Mouse (Mus musculus) MEL (cell line): Measurements from ENCODE around the gene Gm10644. TPM values are rescaled to one million over a fixed set of nuclear protein-coding genes. Genes with fewer than 3 reads are reported as not detected.

Experiments
- DNase-seq: peaks from one replicate; pipeline ENCODE4 v3.0.0; 2011; ENCODE audit warnings: low read depth, low spot score
- H3K27ac ChIP-seq: 2 replicates; pipeline ENCODE4 v1.5.1; 2012; ENCODE audit warnings: low read depth, mild to moderate bottlenecking, control low read depth, low read length, moderate library complexity; ENCODE audit not compliant: control insufficient read depth
- H3K27me3 ChIP-seq, 2 experiments: fragments of 150-350 bp in 1 of 2; sonication (generic) in 1 of 2; 2 replicates each; pipeline ENCODE4 v1.6.1; 2012; ENCODE audit warnings: low read length in 2 of 2, mild to moderate bottlenecking in 2 of 2, improper control_type of control experiment in 1 of 2, moderate library complexity in 1 of 2; ENCODE audit not compliant: insufficient read depth in 2 of 2, control insufficient read depth in 1 of 2
- H3K36me3 ChIP-seq, 2 experiments: 2 replicates each; pipeline ENCODE4 v1.6.1; 2012 to 2014; ENCODE audit warnings: low read length in 2 of 2, improper control_type of control experiment in 1 of 2, inconsistent platforms in 1 of 2, mild to moderate bottlenecking in 1 of 2; ENCODE audit not compliant: insufficient read depth in 2 of 2, control insufficient read depth in 1 of 2
- H3K4me1 ChIP-seq, 2 experiments: fragments of 150-350 bp in 1 of 2; sonication (generic) in 1 of 2; 2 replicates each; pipeline ENCODE4 v1.6.1; 2012; ENCODE audit warnings: low read length in 2 of 2, improper control_type of control experiment in 1 of 2, mild to moderate bottlenecking in 1 of 2; ENCODE audit not compliant: insufficient read depth in 2 of 2, control insufficient read depth in 1 of 2
- H3K4me3 ChIP-seq, 2 experiments: fragments of 150-350 bp in 1 of 2; sonication (generic) in 1 of 2; 2 replicates each; pipeline ENCODE4 v1.5.1; 2012; ENCODE audit warnings: low read depth in 2 of 2, low read length in 2 of 2, mild to moderate bottlenecking in 2 of 2, moderate library complexity in 2 of 2, control low read depth in 1 of 2, improper control_type of control experiment in 1 of 2; ENCODE audit not compliant: control insufficient read depth in 1 of 2, insufficient read depth in 1 of 2
- H3K79me2 ChIP-seq: 2 replicates; pipeline ENCODE4 v1.6.1; 2012; ENCODE audit warnings: mild to moderate bottlenecking, low read length, moderate library complexity; ENCODE audit not compliant: control insufficient read depth, poor library complexity, insufficient read depth
- H3K9ac ChIP-seq: 2 replicates; pipeline ENCODE4 v1.6.1; 2012; ENCODE audit warnings: low read depth, mild to moderate bottlenecking, control low read depth, low read length, moderate library complexity; ENCODE audit not compliant: control insufficient read depth, poor library complexity, severe bottlenecking
- H3K9me3 ChIP-seq: fragments of 150-350 bp; sonication (generic); replicated peaks from 2 replicates; pipeline ENCODE4 v1.6.1; 2012; ENCODE audit warnings: mild to moderate bottlenecking, low read length, improper control_type of control experiment, moderate library complexity; ENCODE audit not compliant: insufficient read depth
- BHLHE40 ChIP-seq: IDR thresholded peaks from 2 replicates; pipeline ENCODE4 v1.6.1; 2012; ENCODE audit warnings: low read depth, mild to moderate bottlenecking, inconsistent platforms, low read length, improper control_type of control experiment, borderline replicate concordance
- CHD1 ChIP-seq: IDR thresholded peaks from 2 replicates; pipeline ENCODE4 v1.6.1; 2012; ENCODE audit warnings: low read depth, mild to moderate bottlenecking, inconsistent platforms, low read length, improper control_type of control experiment
- EP300 ChIP-seq, 2 experiments: IDR thresholded peaks; 2 replicates each; pipeline ENCODE4 v1.6.1; 2011; ENCODE audit warnings: improper control_type of control experiment in 2 of 2, low read length in 2 of 2, low read depth in 1 of 2, mild to moderate bottlenecking in 1 of 2
- GABPA ChIP-seq: IDR thresholded peaks from 2 replicates; pipeline ENCODE4 v1.6.1; 2012; ENCODE audit warnings: low read depth, mild to moderate bottlenecking, inconsistent platforms, low read length, improper control_type of control experiment, moderate library complexity
- HCFC1 ChIP-seq: IDR thresholded peaks from 2 replicates; pipeline ENCODE4 v1.6.1; 2012; ENCODE audit warnings: low read depth, mild to moderate bottlenecking, inconsistent platforms, low read length, improper control_type of control experiment, moderate library complexity
- KAT2A ChIP-seq: conservative IDR thresholded peaks from 2 replicates; pipeline ENCODE4 v1.6.1; 2012; ENCODE audit warnings: low read depth, low read length, improper control_type of control experiment, inconsistent platforms
- MAFK ChIP-seq: IDR thresholded peaks from 2 replicates; pipeline ENCODE4 v1.6.1; 2011; ENCODE audit warnings: low read depth, mild to moderate bottlenecking, low read length, improper control_type of control experiment, borderline replicate concordance
- MAZ ChIP-seq: IDR thresholded peaks from 2 replicates; pipeline ENCODE4 v1.6.1; 2012; ENCODE audit warnings: low read depth, mild to moderate bottlenecking, inconsistent platforms, low read length, improper control_type of control experiment
- NRF1 ChIP-seq: IDR thresholded peaks from 2 replicates; pipeline ENCODE4 v1.6.1; 2014; ENCODE audit warnings: low read depth, mild to moderate bottlenecking, inconsistent platforms, low read length, improper control_type of control experiment, moderate library complexity; ENCODE audit not compliant: poor library complexity, insufficient read depth, severe bottlenecking
- POLR2A ChIP-seq, 2 experiments: IDR thresholded peaks; 2 replicates each; pipeline ENCODE4 v1.6.1; 2011 to 2012; ENCODE audit warnings: low read length in 2 of 2, mild to moderate bottlenecking in 2 of 2, control low read depth in 1 of 2, improper control_type of control experiment in 1 of 2, low read depth in 1 of 2, moderate library complexity in 1 of 2; ENCODE audit not compliant: control insufficient read depth in 1 of 2, insufficient read depth in 1 of 2, poor library complexity in 1 of 2
- POLR2AphosphoS5 ChIP-seq: IDR thresholded peaks from 2 replicates; pipeline ENCODE4 v1.6.1; 2012; ENCODE audit warnings: low read depth, borderline replicate concordance, mild to moderate bottlenecking, inconsistent platforms, low read length, moderate library complexity, mixed read lengths
- RAD21 ChIP-seq: IDR thresholded peaks from 2 replicates; pipeline ENCODE4 v1.6.1; 2011; ENCODE audit warnings: mild to moderate bottlenecking, low read depth, low read length, improper control_type of control experiment
- RCOR1 ChIP-seq: IDR thresholded peaks from 2 replicates; pipeline ENCODE4 v1.6.1; 2012; ENCODE audit warnings: low read depth, mild to moderate bottlenecking, inconsistent platforms, low read length, improper control_type of control experiment
- SMC3 ChIP-seq: IDR thresholded peaks from 2 replicates; pipeline ENCODE4 v1.6.1; 2011; ENCODE audit warnings: low read depth, low read length, improper control_type of control experiment
- TAL1 ChIP-seq: IDR thresholded peaks from 2 replicates; pipeline ENCODE4 v1.6.1; 2012; ENCODE audit warnings: mild to moderate bottlenecking, inconsistent platforms, low read length, moderate library complexity, mixed read lengths
- TBP ChIP-seq: IDR thresholded peaks from 2 replicates; pipeline ENCODE4 v1.8.0; 2011; ENCODE audit warnings: low read depth, low read length, improper control_type of control experiment
- TCF12 ChIP-seq: IDR thresholded peaks from 2 replicates; pipeline ENCODE4 v1.6.1; 2014; ENCODE audit warnings: low read depth, mild to moderate bottlenecking, inconsistent platforms, low read length, improper control_type of control experiment, moderate library complexity
- ZC3H11A ChIP-seq: IDR thresholded peaks from 2 replicates; pipeline ENCODE4 v1.6.1; 2012; ENCODE audit warnings: low read depth, mild to moderate bottlenecking, inconsistent platforms, low read length, improper control_type of control experiment
- ZNF384 ChIP-seq: IDR thresholded peaks from 2 replicates; pipeline ENCODE4 v1.6.1; 2012; ENCODE audit warnings: low read depth, mild to moderate bottlenecking, inconsistent platforms, low read length, improper control_type of control experiment
- polyA plus RNA-seq, 2 experiments: library from polyadenylated mRNA; stranded (reverse) in 1 of 2; unstranded in 1 of 2; fragments of >175 nt in 1 of 2; fragments of >200 nt in 1 of 2; gene quantifications; 2 replicates each; pipeline versions ENCODE4 v1.2.1 to v1.2.4; 2012; ENCODE audit warnings: low replicate concordance in 2 of 2, low read depth in 1 of 2; ENCODE audit not compliant: insufficient read length in 2 of 2, insufficient read depth in 1 of 2, missing spikeins in 1 of 2
- total RNA-seq: library from RNA; depleted of rRNA; stranded (reverse); fragments of 300-350 nt; gene quantifications from 2 replicates; pipeline ENCODE4 v1.2.3, GENCODE M21; 2012

Gm10644 gene
- total and polyA plus RNA-seq, 3 experiments = 0.35 to 0.49 TPM; not detected in 1

GRCm38 (mm10) chr8:84003612-84004246 is 48.7 kb upstream of the Gm10644 start:
- H3K4me1 ChIP-seq = peaks cover 4 to 28% of the 10 kb centered on the region in 2 experiments; a peak in 3 of 4 replicates
- no peaks in the 10 kb centered on the region for H3K9me3 ChIP-seq
- no peaks in the 10 kb centered on the region for H3K27me3 ChIP-seq
- no peak for TF ChIP-seq NRF1
- TF ChIP-seq POLR2AphosphoS5 = no peak
- no peak for TF ChIP-seq ZC3H11A
- TF ChIP-seq ZNF384 = peak; percentile 84
- peaks cover 9% of the 10 kb centered on the region for H3K79me2 ChIP-seq
- H3K4me3 ChIP-seq = peak overlapping the region; percentile 65 to 76
- peak overlapping the region; percentile 78 for H3K9ac ChIP-seq
- peak; percentile 47 for DNase-seq
- peaks cover 3 to 18% of the 10 kb centered on the region in 2 experiments; a peak in 2 of 4 replicates for H3K36me3 ChIP-seq
- H3K27ac ChIP-seq = peak overlapping the region; percentile 70

GRCm38 (mm10) chr8:84002957-84003611 is 48.1 kb upstream of the Gm10644 start:
- Histone ChIP-seq H3K27ac (no peak overlapping the region; the same call in 1 of the 2 replicates), H3K27me3 (no peaks in the 10 kb centered on the region), H3K79me2 (peaks cover 15% of the 10 kb centered on the region), H3K36me3 (peaks cover 3 to 18% of the 10 kb centered on the region in 2 experiments; a peak in 2 of 4 replicates), H3K4me3 (no peak overlapping the region), H3K4me1 (peaks cover 4 to 29% of the 10 kb centered on the region in 2 experiments; a peak in 3 of 4 replicates), H3K9me3 (no peaks in the 10 kb centered on the region), H3K9ac (no peak overlapping the region)
- DNase-seq = no peak
- TF ChIP-seq NRF1 = no peak
- TF ChIP-seq RCOR1 = no peak
- TF ChIP-seq TAL1 = no peak
- no peak for TF ChIP-seq POLR2A (IDR thresholded peaks at IDR 0.05; ENCODE audit: control insufficient read depth in 1 of 2, insufficient read depth in 1 of 2, low read depth in 1 of 2, low read length in 2 of 2, poor library complexity in 1 of 2)
- TF ChIP-seq MAZ = no peak
- TF ChIP-seq HCFC1 = no peak
- no peak for TF ChIP-seq TCF12
- TF ChIP-seq TBP = no peak
- TF ChIP-seq ZNF384 = no peak
- TF ChIP-seq POLR2AphosphoS5 = no peak
- TF ChIP-seq MAFK = no peak
- no peak for TF ChIP-seq KAT2A
- TF ChIP-seq CHD1 = no peak
- TF ChIP-seq EP300 (IDR thresholded peaks at IDR 0.05; ENCODE audit: low read depth in 1 of 2, low read length in 2 of 2) = no peak
- TF ChIP-seq GABPA = no peak
- TF ChIP-seq SMC3 = no peak
- TF ChIP-seq BHLHE40 = no peak
- no peak for TF ChIP-seq ZC3H11A
- TF ChIP-seq RAD21 = no peak
